Mouse (Mus musculus): Measurements from ENCODE around the gene Dhrs7c.

GRCm38 (mm10) chr11:67829530-67829929, 31.5 kb downstream of the Dhrs7c start:
- TF ChIP-seq CTCF (conservative IDR thresholded peaks at IDR 0.05; ENCODE audit: low read length), result no peak
- TF ChIP-seq NANOG (IDR thresholded peaks at IDR 0.05; ENCODE audit: borderline replicate concordance, low read length), result no peak
- TF ChIP-seq POU5F1 (IDR thresholded peaks at IDR 0.05; ENCODE audit: borderline replicate concordance, low read length), result no peak

Measured in E14TG2a.4 (cell line).